Mouse (Mus musculus) hindbrain, embryonic 16.5 days (tissue): Measurements from ENCODE around the gene Ech1. TPM values are rescaled to one million over a fixed set of nuclear protein-coding genes. Genes with fewer than 3 reads are reported as not detected.

ENCODE experiments used
- ATAC-seq: fragments of 200-750 bp; cut with Nextera tagmentation; 2 replicates; pipeline ENCODE4 v1.8.0; 2017; ENCODE audit warnings: moderate TSS enrichment, moderate library complexity
- H3K27ac ChIP-seq: fragments of 300-500 bp; sonication (generic); 2 replicates; pipeline ENCODE4 v1.5.1; 2014; ENCODE audit warnings: low read depth, mild to moderate bottlenecking, control low read depth, low read length, moderate library complexity
- H3K27me3 ChIP-seq: fragments of 300-500 bp; sonication (generic); replicated peaks from 2 replicates; pipeline ENCODE4 v1.6.1; 2014; ENCODE audit warnings: low read length; ENCODE audit not compliant: control insufficient read depth, insufficient read depth
- H3K36me3 ChIP-seq: fragments of 300-500 bp; sonication (generic); 2 replicates; pipeline ENCODE4 v1.6.1; 2014; ENCODE audit warnings: mild to moderate bottlenecking, low read length, moderate library complexity, mixed read lengths; ENCODE audit not compliant: control insufficient read depth, insufficient read depth
- H3K4me1 ChIP-seq: fragments of 300-500 bp; sonication (generic); 2 replicates; pipeline ENCODE4 v1.6.1; 2014; ENCODE audit warnings: low read depth, low read length; ENCODE audit not compliant: control insufficient read depth, insufficient read depth
- H3K4me2 ChIP-seq: fragments of 300-500 bp; sonication (generic); 2 replicates; pipeline ENCODE4 v1.6.1; 2014; ENCODE audit warnings: mild to moderate bottlenecking, low read length, control low read depth, moderate library complexity
- H3K4me3 ChIP-seq: fragments of 300-500 bp; sonication (generic); 2 replicates; pipeline ENCODE4 v1.5.1; 2014; ENCODE audit warnings: mild to moderate bottlenecking, low read length, control low read depth, moderate library complexity
- H3K9ac ChIP-seq: fragments of 300-500 bp; sonication (generic); 2 replicates; pipeline ENCODE4 v1.6.1; 2014; ENCODE audit warnings: low read depth, mild to moderate bottlenecking, control low read depth, low read length, moderate library complexity
- H3K9me3 ChIP-seq: fragments of 300-500 bp; sonication (generic); 2 replicates; pipeline ENCODE4 v1.6.1; 2014; ENCODE audit warnings: mild to moderate bottlenecking, low read length, moderate library complexity; ENCODE audit not compliant: control insufficient read depth
- WGBS: fragments of 180-500 bp; shearing (Covaris S2); extraction: QIAGEN DNeasy Blood & Tissue Kit; methylation state at CpG from one replicate; pipeline ENCODE4 v1.1.7; 2014; 5-methylcytosine and 5-hydroxymethylcytosine counted together
- polyA plus RNA-seq: library from polyadenylated mRNA; unstranded; fragments of >200 nt; fragmentation: Nextera tagmentation; extraction: Ambion mirVana; gene quantifications from 2 replicates; pipeline ENCODE4 v1.2.1, GENCODE M21; 2015

The Ech1 gene
- polyA plus RNA-seq, 1 experiment from 2014 or later: 117 TPM

- Histone ChIP-seq H3K4me1 (peaks cover 18% of the 10 kb centered on the region), H3K9me3 (no peaks in the 10 kb centered on the region), H3K27me3 (no peaks in the 10 kb centered on the region), H3K36me3 (peaks cover 40% of the 10 kb centered on the region), H3K27ac (peak overlapping the region; percentile 44; the same call in 1 of the 2 replicates), H3K9ac (no peak overlapping the region), H3K4me2 (no peak overlapping the region), H3K4me3 (no peak overlapping the region)
- 54% methylated on average over 10 of the region's 10 CpGs for WGBS
- ATAC-seq: no peak
These were observed 1.8 kb upstream of the Ech1 start for GRCm38 (mm10) chr7:28822993-28823903.

GRCm38 (mm10) chr7:28823932-28824331 is 1.1 kb upstream of the Ech1 start:
- H3K4me1 ChIP-seq: peaks cover 18% of the 10 kb centered on the region
- 41% methylated on average over 2 of the region's 2 CpGs for WGBS
- H3K36me3 ChIP-seq: peaks cover 33% of the 10 kb centered on the region

GRCm38 (mm10) chr7:28825686-28826401 is 827 bp downstream of the Ech1 start:
- no peak for ATAC-seq
- Histone ChIP-seq H3K4me1 (peaks cover 13% of the 10 kb centered on the region), H3K27ac (peak overlapping the region; percentile 73), H3K9me3 (no peaks in the 10 kb centered on the region), H3K36me3 (peaks cover 28% of the 10 kb centered on the region), H3K9ac (peak overlapping the region; percentile 70), H3K27me3 (no peaks in the 10 kb centered on the region), H3K4me2 (peak overlapping the region; percentile 62), H3K4me3 (peak overlapping the region; percentile 52)
- 52% methylated on average over 11 of the region's 11 CpGs for WGBS

More at GRCm38 (mm10) chr7:28823932-28824331, 1.1 kb upstream of the Ech1 start:
- Histone ChIP-seq H3K4me2 (no peak overlapping the region), H3K9ac (no peak overlapping the region), H3K27ac (no peak overlapping the region), H3K9me3 (no peaks in the 10 kb centered on the region), H3K4me3 (no peak overlapping the region), H3K27me3 (no peaks in the 10 kb centered on the region)
- no peak for ATAC-seq

DNA sequence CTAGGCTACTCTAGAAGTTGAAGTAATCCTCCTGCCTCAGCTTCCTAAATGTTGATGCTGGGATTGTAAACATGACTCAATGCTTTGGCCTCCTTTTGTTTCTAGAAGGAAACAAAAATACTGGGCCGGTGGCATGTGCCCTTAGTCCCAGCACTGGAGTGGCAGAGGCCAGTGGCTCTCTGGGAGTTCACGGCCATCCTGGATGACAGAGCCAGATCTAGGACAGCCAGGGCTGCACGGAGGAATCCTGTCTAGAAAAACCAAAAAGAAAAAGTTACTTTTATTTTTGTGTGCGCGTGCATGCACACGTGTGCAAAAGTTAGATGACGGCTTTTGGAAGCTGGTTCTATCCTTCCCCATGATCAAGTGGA is 1.4 kb downstream of the Ech1 start:
- no peaks in the 10 kb centered on the region for H3K27me3 ChIP-seq
- WGBS: 90% methylated on average over 7 of the region's 7 CpGs
- no peak overlapping the region for H3K4me2 ChIP-seq
- H3K4me3 ChIP-seq: no peak overlapping the region
- H3K27ac ChIP-seq: no peak overlapping the region; the same call in 1 of the 2 replicates
- ATAC-seq: no peak
- peaks cover 12% of the 10 kb centered on the region for H3K4me1 ChIP-seq
- no peaks in the 10 kb centered on the region for H3K9me3 ChIP-seq
- peak overlapping the region; percentile 70; the same call in 1 of the 2 replicates for H3K9ac ChIP-seq
- H3K36me3 ChIP-seq: peaks cover 28% of the 10 kb centered on the region

DNA sequence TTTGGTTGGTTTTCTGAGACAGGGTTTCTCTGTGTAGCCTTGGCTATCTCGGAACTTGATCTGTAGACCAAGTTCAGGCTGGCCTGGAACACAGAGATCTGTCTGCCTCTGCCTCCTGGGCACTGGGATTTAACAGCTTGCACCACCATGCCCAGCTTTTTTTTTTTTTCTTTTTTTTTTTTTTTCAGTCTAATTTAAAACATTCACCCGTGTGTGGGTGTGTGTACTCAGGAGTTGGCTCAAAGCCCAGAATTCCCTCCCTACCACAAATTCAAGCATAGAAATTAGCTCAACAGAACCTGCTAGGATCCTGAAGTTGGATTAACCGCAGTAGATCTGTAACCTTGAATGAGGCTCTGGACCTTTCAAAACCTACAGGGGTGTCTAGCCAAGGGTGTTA is 2.3 kb downstream of the Ech1 start:
- WGBS: 59% methylated on average over 3 of the region's 3 CpGs
- Histone ChIP-seq H3K4me1 (peaks cover 10% of the 10 kb centered on the region), H3K27ac (no peak overlapping the region), H3K36me3 (peaks cover 25% of the 10 kb centered on the region), H3K9ac (no peak overlapping the region), H3K4me3 (no peak overlapping the region), H3K9me3 (no peaks in the 10 kb centered on the region), H3K27me3 (no peaks in the 10 kb centered on the region), H3K4me2 (no peak overlapping the region)
- no peak for ATAC-seq

DNA sequence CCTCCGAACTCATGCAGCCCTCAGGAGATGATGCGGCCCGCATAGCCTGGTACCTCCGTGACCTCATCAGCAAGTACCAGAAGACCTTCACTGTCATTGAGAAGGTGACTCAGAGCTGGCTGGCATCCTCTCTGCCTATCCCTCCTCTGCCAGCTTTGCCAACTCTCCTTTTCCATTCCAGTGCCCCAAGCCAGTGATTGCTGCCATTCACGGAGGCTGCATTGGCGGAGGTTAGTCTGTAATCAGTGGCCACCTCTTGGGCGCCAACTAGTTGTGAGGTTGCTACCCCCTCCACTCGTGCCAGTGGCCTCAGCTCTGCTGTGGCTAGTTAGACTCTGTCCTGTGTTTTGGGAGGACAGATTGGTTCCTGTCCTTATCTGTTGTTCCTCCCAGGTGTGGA is 4.8 kb downstream of the Ech1 start:
- Histone ChIP-seq H3K27me3 (no peaks in the 10 kb centered on the region), H3K9ac (no peak overlapping the region), H3K4me2 (no peak overlapping the region), H3K4me1 (peaks cover 6% of the 10 kb centered on the region), H3K27ac (no peak overlapping the region), H3K9me3 (no peaks in the 10 kb centered on the region), H3K4me3 (no peak overlapping the region), H3K36me3 (peaks cover 19% of the 10 kb centered on the region)
- no peak for ATAC-seq
- 93% methylated on average over 8 of the region's 8 CpGs for WGBS

- Histone ChIP-seq H3K9me3 (no peaks in the 10 kb centered on the region), H3K27ac (no peak overlapping the region), H3K4me1 (peaks cover 1% of the 10 kb centered on the region), H3K4me3 (no peak overlapping the region), H3K9ac (no peak overlapping the region), H3K27me3 (no peaks in the 10 kb centered on the region), H3K36me3 (peaks cover 19% of the 10 kb centered on the region), H3K4me2 (no peak overlapping the region)
- ATAC-seq: no peak
- 89% methylated on average over 5 of the region's 5 CpGs for WGBS
These were observed 6.0 kb downstream of the Ech1 start for GRCm38 (mm10) chr7:28830981-28831380.

GRCm38 (mm10) chr7:28831411-28832125 is 6.6 kb downstream of the Ech1 start:
- Histone ChIP-seq H3K27ac (no peak overlapping the region), H3K4me1 (no peaks in the 10 kb centered on the region), H3K36me3 (peaks cover 19% of the 10 kb centered on the region), H3K4me3 (no peak overlapping the region), H3K27me3 (no peaks in the 10 kb centered on the region), H3K9ac (no peak overlapping the region), H3K9me3 (no peaks in the 10 kb centered on the region), H3K4me2 (no peak overlapping the region)
- no peak for ATAC-seq
- WGBS: 92% methylated on average over 17 of the region's 17 CpGs

DNA sequence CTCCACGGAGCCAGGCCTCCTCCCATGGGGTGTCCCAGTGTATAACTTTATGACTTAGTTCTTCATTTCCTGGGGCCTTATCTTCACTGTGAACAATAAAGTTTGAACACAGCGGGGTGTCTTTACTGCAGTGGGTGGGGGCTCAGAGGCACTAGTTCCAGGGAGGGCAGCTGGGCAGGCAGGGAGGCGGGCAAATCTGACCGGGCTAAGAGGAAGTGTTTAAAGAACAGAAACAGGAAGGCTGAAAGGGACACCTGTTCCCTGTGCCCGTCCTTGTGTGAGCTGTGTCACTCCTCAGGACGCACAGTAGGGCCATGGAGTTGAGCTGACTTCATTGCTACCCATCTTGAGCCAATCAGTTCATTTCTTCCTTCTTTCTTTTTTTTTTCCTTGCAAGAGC is 7.1 kb downstream of the Ech1 start:
- Histone ChIP-seq H3K4me1 (no peaks in the 10 kb centered on the region), H3K9me3 (no peaks in the 10 kb centered on the region), H3K4me3 (no peak overlapping the region), H3K4me2 (no peak overlapping the region), H3K27me3 (no peaks in the 10 kb centered on the region), H3K9ac (no peak overlapping the region), H3K27ac (no peak overlapping the region), H3K36me3 (peaks cover 19% of the 10 kb centered on the region)
- 76% methylated on average over 6 of the region's 6 CpGs for WGBS
- no peak for ATAC-seq
